Mouse (Mus musculus) cerebral cortex, adult 2 months (tissue): Measurements from ENCODE around the gene Phrf1.

Experiments
- WGBS: fragments of 180-500 bp; shearing (Covaris S2); methylation state at CpG from one replicate; pipeline ENCODE4 v1.1.7; 2018; 5-methylcytosine and 5-hydroxymethylcytosine counted together

Gene Phrf1

DNA sequence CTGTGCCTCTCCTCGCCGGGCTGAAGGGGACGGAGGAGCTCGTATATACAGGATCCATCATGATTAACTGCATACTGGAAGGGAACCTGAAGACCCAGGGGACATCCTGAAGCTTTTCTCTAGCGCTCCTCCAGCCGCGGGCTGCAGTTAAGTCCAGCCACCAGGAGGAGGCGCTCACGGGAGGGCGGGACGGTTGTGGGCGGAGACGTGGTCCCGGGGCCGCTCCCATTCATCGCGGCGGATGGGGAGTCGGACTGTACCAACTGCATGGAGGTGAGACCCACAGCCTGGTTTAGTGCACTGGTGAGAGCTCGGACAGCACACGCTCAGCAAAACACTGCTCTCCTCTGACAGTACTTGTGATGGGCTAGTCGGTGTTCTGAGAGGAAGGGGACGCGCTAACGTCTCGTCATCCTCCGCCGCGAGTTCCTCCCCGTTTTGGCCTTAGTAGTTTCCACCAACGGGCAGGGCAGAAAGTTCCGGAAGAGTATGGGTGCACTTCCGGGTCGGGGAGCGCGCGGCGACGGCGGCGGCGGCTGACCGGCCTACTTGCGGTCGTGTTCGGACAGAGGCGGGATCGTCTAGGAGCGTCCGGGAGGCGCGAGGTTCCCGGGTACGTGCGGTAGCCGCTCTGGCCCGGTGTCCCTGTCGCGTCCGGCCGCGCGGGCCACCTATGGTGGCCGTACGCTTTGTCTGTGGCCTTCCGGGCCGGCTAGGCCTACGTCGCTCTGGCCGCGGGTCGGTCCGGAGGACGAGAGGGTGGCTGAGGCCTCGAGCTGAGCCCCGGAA lies at the start of gene Phrf1:
TSS of gene Phrf1 (plus strand) at position 506 of the 789 bp plus-strand sequence.
- under 1% methylated on average over 76 of the region's 76 CpGs for WGBS

DNA sequence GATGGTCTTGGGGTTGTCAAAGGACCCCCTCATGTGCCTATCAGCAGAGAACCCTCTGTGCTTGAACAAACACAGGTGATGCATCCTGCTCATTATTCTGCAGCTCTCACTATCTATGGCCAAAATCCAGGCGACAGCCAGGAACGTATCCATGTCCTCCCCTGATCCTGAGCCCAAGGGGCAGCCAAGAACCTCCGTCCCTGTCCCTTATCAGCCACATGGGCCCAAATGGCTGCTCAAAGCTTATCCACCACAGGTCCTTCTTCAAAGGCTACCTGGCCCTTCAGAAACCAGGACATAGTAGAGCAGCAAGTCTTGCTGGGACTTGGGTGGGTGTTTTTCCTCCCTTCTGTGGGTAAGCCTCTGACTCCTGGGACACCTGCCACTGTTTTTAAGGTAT lies 40.4 kb upstream of the Phrf1 start:
- WGBS, result 82% methylated on average over 3 of the region's 3 CpGs

DNA sequence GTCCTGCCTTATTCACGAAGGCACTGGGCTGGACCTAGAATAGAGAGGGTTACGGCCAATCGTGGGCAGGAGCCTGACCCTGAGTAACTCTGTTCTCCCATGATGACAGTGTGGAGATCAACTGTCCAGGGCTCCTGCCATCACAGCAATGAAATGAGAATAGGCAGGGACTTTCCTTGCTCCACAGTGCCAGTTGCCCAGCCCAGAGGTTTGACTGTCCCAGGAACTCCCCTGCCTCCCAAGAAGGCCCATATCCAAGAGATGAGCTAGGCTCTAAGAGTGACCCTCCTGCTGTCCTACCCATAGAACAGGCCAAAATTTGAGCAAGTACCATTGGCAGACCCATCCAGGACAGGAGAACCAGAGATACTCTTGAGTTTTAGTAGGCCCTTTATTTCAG lies 39.9 kb upstream of the Phrf1 start:
- WGBS, result 83% methylated on average over 3 of the region's 3 CpGs

DNA sequence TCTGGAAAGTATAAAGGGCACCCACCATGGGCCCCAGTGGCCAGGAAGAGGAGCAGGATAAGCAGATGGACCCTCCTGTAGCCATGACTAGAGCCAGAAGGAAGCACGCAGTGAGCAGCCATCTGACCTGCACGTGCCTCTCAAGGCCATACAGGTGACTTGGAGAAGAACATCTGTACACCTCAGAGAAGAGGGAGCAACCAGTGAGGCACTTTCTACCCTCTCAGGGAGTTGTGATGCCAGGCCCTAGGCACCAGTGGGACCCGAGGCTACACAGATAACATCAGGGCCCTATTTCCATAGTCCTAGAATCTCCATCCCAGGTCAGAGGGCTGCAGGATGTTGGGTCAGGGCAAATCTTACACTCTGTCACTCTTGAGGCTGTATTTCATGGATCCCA lies 38.4 kb upstream of the Phrf1 start:
- WGBS, result 93% methylated on average over 3 of the region's 3 CpGs

DNA sequence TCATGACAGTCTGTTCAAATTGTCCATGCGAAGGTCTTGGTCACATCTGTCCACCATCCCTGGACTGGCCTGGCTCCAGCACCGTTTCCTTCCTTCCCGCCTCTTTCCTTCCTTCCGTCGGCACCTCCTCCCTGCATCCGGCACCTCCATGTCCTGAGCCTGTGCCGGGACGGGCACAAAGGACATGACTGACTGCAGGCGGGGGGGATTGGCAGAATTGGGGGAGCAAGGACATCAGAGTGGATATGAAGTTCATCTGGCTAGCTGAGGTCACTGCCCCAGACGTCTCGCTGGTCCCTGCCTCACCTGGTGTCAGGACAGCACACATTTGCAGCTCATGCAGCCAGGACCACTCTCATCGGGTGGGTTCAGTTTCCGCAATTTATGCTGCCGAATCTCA lies 37.5 kb upstream of the Phrf1 start:
- WGBS, result 85% methylated on average over 14 of the region's 14 CpGs

DNA sequence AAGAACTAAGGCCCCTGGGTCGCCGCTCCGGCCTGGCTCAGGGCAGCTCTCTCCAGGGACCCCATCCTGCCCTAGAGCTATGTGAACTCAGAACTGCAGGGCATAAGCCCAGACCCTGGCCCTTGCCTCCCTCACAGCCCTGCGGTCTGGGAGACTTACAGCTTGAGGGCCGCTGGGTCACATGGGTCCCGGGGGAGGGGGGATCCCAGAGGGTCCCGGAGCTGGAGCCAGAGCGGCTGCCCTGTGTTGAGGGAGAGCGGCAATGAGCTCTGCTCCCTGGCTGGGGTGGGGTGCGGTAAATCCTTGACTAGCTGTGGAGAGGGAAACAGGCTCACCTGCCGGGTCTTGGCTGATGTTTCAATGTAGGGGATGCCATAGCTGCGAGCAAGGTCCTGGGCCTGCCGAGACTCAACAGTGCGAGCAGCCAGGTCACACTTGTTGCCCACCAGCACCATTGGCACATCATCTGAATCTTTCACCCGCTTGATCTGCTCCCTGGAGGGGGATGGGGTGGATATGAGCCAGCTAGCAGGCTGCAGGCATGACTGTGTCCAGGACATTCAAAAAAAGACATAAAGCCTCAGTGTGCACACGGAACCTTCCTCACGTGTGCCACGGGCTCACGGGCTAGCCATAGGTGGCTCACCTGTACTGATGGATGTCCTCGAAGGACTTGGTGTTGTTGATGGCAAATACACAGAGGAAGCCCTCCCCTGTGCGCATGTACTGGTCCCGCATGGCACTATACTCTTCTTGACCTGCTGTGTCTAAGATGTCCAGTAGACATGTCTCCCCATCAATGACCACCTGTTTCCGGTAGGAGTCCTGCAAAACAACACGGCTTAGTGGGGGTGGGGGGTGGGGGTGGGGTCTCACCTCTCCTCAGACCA lies 36.5 kb upstream of the Phrf1 start:
- WGBS, result 85% methylated on average over 24 of the region's 24 CpGs

DNA sequence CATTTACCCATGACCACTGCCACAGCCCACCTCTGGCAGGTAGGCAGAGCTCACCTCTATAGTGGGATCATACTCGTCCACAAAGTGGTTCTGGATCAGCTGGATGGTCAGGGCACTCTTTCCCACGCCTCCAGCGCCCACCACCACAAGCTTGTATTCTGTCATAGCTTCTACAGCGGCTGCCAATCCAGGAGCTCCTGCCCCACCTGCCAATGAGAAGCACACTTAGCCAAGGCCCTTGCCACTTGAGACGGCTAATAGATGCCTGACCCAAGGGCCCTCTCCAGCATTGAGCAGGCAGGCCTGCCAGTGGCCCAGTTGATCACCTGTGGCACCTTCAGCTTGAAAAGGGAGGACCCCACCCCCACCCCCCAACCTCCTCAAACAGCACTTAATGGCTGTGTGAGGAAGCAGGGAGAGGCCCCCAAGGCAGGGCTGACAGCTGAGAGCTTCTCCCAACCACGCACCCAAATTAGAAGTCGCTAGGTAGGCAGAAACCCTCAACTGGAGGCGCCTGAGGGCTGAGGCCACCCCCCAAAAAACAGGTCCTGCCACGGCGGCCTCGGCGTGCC lies 35.7 kb upstream of the Phrf1 start:
- WGBS, result 23% methylated on average over 12 of the region's 12 CpGs

DNA sequence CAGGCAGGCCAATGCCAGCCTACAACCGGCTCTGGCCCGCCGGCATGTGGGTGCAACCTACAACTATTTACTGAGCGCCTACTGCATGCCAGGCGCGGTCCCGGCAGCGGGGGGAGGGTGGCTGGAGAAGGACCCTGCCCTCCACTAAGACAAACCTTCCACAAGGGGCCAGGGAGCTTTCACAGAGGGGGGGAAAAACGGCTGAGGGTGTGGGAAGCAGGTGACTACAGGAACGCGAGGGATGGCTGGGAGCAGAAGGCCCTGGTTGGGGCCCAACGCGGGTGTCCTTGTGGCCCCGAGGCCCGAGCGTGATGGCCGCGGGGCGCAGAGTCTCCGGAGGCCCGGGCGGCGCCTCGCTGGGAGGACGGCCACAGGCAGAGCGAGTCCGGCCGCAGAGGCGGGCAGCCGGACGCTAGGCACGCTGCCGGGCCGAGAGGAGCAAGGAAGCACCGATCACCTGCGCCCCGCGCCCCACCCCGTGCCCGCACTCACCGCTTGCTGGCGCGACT lies 35.2 kb upstream of the Phrf1 start:
- under 1% methylated on average over 43 of the region's 43 CpGs for WGBS

DNA sequence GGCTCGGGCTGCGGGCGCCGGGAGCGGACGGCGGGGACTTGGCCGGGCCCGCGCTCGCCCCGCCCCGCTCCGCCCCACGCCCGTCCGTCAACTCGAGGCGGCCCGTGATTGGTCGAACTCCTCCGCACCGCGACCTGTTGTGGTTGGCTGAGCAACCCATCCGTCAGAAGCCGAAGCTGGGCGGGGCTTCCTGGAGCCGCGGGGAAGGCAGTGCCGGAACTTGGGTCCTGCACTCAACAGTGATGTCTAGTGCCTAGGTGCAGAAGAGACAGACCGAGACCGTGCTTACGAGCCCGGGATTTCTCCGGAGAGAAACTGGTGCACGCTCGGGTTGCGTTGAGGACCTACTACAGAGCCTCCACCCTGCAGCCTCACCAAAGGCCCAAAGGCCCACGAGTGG lies 34.6 kb upstream of the Phrf1 start, which contains the start of the genes Hras and Lrrc56:
TSS of gene Hras (minus strand) at position 58 of the 400 bp plus-strand sequence.
TSS of gene Lrrc56 (plus strand) at position 210 of the 400 bp plus-strand sequence.
- under 1% methylated on average over 39 of the region's 39 CpGs for WGBS

DNA sequence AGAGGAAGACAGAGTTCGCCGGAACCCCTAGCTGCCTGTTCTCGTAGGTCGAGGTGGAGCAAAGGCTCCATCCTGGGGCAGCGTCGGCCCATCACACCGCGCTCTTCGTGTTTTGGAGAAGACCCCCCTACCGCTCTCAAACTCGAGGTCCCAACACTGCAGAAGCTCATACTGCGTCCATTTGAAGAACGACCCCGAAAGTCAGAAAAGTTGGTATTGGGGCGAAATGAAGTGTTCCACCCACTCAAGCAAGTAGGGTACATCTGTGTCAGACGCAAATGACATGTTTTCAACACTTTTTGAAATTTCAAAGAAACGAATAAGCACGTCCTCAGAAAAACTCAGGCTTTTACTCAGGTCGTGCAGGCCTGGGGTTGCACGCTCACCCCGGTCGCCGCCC lies 34.2 kb upstream of the Phrf1 start:
- WGBS, result under 1% methylated on average over 23 of the region's 23 CpGs

DNA sequence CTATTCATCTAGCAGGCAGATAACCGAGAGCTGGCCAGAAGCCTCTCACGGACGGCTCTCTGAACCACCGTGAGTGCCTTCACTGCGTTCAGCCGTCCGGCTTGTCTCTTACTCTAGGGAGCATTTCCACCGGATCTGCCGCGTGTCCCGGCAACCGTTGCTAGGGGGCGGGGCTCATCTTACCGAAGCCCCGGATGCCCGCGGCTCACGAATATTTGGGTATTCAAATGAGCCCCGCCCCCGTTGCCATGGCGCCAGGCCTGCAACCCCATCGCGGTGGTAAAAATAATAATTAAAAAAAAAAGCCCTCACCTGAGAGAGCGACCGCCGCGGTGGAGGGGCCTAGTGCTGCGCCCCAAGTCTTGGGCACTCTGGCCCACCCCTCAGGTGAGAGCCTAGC lies 33.8 kb upstream of the Phrf1 start:
- 2% methylated on average over 28 of the region's 28 CpGs for WGBS

DNA sequence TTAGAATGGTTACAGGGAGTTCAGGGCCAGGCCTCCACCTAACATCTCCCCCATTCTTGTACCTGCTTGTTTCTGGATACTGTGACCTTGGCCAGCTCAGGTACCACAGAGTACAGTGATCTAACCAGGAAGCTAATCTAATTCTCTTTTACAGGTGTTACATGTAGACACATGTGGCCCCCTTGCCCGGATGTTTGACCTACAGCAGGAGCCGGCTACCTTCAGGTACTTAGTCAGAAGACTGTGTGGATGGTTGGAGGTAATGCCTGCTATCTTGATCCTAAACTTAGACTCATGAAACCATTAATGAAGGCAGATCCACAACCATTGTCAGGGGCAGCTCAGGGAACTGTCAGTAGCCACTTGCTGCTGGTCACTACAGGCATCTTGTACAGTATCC lies 32.8 kb upstream of the Phrf1 start:
- WGBS, result 94% methylated on average over 2 of the region's 2 CpGs

DNA sequence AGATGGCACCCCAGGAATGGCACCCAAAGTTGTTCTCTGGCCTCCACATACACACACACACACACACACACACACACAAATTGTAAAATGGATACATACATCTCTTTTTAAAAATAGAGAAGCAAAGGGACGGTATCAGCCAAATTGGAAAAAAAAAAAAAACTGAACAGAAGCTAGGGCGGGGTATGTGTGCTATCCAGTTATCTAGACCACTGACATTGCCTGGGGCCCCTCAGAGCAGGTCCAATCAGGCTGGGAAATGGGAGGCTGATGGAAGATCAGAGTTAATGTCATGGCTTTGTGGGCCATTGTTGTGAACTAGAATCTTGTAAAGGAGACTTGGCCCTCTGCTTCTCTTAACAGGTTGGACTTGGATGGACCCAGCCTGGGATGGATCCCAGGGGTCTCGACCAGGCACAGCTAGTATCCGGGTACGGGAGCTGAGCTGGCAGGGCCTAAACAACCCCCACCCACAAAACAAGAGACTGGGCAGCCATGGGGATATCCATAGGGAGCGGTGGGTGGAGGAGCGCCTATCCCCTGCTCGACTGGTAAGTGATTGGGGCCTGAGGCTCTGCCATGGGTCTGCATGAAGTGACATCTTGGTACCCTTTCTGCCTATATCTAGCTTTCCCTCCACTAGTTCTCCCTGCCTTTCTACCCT lies 31.8 kb upstream of the Phrf1 start:
- 96% methylated on average over 8 of the region's 8 CpGs for WGBS

DNA sequence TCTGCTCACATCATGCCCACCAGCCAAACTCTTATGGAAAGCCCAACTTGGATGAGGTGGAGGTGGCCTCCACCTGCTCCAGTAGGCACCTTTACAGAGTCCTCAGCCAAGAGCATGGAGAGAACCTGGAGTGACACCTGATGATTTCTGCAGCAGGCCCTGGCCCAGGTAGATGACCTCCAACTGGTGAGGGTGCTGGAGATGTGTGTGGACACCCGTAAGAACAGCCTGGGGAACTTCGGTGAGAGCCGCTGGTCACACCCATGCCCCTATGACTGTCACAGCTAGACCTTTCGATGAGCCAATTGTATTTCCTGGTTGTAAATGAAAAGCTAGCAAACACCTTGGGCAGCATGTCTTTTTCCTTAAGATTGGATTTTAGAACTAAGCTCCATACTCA lies 30.5 kb upstream of the Phrf1 start:
- 97% methylated on average over 4 of the region's 4 CpGs for WGBS

DNA sequence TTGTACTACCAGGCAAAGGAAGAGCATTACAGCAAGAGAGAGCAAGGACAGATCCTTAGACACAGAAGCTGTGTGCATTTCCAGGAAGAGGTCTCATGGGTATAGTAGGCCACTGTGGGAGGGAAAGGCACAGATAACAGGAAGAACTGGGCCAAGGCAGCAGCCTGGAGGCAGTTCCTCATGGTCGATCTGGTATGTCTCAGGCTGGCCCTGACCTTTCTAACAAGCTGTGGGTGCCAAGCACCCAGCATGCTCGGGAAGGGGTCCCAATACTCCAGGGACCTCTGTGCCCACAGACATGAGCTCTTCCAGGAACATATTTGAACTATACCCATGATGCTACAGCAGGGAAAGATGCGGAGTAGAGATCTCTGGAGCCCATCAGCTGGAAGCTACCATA lies 24.0 kb upstream of the Phrf1 start:
- 81% methylated on average over 3 of the region's 3 CpGs for WGBS

DNA sequence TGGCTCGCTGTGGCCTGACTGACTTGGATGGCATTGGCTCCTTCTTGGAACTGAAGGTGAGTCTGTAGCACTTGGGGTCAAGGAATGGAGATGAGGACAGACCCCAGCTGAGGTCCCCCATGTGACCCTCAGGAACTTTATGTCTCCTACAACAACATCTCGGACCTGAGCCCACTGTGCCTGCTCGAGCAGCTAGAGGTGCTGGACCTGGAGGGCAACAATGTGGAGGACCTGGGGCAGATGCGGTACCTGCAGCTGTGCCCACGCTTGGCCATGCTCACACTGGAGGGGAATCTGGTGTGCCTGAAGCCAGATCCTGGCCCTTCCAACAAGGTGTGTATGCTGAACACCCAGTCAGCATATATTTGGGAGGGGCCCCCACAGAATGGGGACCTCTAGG lies 23.1 kb upstream of the Phrf1 start:
- WGBS, result 94% methylated on average over 5 of the region's 5 CpGs

DNA sequence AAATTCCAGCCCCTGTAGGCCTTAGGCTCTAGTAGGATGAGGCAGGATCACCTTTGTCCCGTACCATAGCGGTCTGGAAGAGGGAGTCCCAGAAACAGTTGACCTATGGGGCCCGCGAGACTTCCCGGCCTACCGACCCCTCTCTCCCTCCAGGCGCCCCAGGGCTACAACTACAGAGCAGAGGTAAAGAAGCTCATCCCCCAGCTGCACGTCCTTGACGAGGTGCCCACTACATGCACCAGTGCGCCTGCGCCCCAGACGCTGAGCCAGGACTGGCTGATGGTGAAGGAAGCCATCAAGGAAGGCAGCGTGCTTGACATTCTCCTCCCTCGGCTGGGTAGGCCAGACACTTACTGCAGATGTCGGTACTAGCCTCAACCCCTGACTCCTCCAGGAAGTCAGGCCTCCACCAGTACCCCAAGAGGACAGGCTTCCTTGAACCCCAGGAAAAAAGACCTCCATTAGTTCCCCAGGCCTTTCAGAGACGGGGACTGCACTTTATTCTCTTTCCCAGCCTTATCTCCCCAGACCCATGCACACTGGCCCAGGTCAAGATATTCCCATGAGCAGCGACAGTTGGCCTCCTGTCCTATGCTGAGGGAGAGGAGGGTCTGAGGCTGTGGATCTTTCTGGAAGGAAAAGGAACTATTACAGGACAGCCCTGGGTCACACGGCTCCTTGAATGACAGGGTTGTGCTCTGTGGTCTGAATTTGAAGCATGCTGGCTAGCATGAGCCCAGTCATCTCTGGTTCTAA lies 22.2 kb upstream of the Phrf1 start:
- WGBS, result 95% methylated on average over 18 of the region's 18 CpGs

DNA sequence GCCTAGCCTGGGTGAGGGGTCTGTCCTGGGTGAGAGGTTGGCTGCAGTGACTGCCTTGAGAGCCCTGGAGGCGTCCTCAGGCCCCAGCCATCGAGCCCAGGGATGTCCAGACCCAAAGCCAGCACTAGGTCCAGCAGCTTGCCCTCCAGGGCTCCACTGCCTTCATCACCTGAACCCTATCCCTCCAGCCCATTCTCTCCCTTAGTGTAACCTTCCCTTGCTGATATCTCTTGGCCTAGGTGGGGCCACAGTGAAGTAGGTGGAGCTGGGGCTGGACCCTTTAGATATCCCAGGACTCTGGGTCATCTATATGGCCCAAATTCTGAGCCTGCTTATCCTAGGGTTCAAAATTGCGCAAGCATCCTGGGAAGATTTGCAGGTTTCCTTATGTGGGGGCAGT lies 19.1 kb upstream of the Phrf1 start:
- WGBS, result 81% methylated on average over 3 of the region's 3 CpGs

DNA sequence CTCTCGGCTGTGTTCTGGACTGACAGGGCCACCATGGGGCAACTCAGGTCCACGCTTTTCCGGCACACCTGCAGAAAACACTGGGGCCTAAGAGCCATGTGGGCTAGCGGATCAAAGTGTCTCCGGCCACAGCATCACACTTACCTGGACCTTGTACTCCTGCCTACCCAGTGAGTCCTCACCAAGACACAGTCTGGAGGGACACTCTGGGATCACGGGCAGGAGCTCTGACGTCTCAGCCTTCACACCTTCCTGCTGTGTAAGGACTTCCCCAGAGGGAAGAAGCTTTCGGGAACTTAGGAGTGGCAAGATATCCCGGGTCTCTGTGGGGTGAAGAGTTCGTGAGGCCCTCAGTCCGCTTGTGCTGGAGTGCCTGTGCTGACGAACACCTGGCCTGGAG lies 18.4 kb upstream of the Phrf1 start:
- WGBS, result 87% methylated on average over 12 of the region's 12 CpGs

DNA sequence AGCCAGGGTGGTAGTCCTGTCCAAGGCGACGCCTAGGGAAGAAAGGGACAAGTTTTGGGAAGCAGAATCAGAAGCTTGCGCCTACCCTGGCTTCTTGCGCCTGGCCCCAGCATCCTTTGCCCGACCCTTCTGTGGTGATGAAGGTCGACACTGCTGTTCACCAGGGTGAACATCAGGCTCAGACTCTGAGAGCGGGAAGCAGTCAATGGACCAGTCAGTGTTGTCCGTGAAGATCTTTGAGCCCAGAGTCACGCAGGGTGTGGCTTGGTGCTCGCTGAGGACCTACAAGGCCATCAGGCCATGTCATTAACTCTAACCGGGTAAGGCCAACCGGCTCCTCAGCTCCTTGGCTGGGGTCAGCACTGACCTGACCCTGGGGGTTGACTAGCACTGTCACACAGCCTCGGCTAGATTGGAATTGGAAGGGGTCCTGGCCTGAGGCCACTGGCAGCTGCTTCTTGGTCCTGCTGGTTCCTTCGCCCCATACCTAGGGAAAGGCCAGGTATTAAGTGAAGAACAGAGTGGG lies 17.9 kb upstream of the Phrf1 start:
- WGBS, result 93% methylated on average over 14 of the region's 14 CpGs

DNA sequence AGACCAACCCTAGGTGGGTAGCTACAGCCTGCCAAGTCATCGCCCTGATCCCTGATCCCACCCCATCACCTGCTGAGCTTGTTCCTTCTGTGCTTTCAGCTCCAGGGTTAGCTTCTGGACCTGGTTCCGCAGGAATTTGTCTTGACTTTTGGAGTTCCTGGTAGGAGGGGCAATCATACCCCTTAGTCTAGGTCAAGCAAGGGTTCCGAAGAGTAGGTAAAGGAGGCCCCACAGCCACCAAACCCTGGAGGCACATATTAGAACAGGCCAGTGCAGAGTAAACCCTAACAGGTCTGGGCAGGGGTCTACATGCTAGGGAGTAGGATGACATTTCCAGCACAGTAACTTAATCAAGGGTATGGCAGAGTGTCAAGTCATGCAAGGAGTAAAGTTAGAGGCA lies 15.5 kb upstream of the Phrf1 start:
- 86% methylated on average over 3 of the region's 3 CpGs for WGBS
